Mouse (Mus musculus) urinary bladder, postnatal 25 days (tissue): ENCODE measurements at regions not wholly inside any gene's neighbourhood (a gene's known extent, or its start where the extent isn't known, plus 50 kb on each side); places are given as distances from the start of the nearest gene placed in this dataset.

Experiments
- DNase-seq: peaks from one replicate; pipeline ENCODE4 v3.0.0; 2022; ENCODE audit warnings: low spot score

GRCm38 (mm10) chr2:115515470-115515869, 66.0 kb upstream of the BC052040 start:
- DNase-seq = no peak

DNA sequence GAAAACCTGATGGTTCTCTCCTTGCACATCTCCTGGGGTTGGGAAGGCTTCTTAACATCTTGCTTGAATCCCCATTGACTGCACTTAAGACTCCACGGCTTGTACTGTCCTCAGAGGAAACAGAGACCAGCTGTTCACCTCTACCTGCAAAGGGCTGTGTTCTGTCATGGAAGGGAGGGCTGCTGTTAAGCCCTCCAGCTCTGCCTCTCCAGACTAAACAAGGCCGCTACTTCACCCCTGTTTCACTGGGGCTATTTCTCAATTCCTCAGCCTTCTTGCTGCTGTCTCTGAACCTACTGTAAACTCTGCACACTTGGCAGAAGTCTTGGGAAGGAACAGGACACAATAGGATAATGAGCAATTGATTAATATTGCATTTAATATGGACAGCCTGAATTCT, 64.7 kb upstream of the BC052040 start:
- DNase-seq = no peak

GRCm38 (mm10) chr2:115519974-115520373, 61.5 kb upstream of the BC052040 start:
- no peak for DNase-seq

- no peak for DNase-seq
These were observed 60.9 kb upstream of the BC052040 start for GRCm38 (mm10) chr2:115520413-115521139.

GRCm38 (mm10) chr2:115529878-115530277, 51.6 kb upstream of the BC052040 start:
- no peak for DNase-seq
